In genomic region chr5:115341314-115342165, GRCm38 (mm10) we compare ENCODE assay signal across 8 mouse cellular contexts. TPM values are rescaled to one million over a fixed set of nuclear protein-coding genes. Genes with fewer than 3 reads are reported as not detected.
DNase-seq lines count a peak whose midpoint lies in the region; ATAC-seq and TF ChIP-seq lines count a peak whose summit lies in the region.

No protein-coding gene starts in this region.

- no peak overlapping the region for H3K27ac ChIP-seq in kidney, embryonic 16.5 days (ENCODE audit: low read length)
- H3K27ac ChIP-seq in cortical plate, adult 2 months (ENCODE audit: insufficient read depth, low read length) = no peak overlapping the region; the same call in 1 of the 2 replicates
- H3K27ac ChIP-seq in midbrain, postnatal 0 days (ENCODE audit: low read depth, low read length) = peak overlapping the region; percentile 81

- TF ChIP-seq CTCF in cortical plate, adult 2 months (IDR thresholded peaks at IDR 0.05; ENCODE audit: extremely low read depth, insufficient read depth, low read length) = no peak
- no peak for TF ChIP-seq CTCF in midbrain, postnatal 0 days (IDR thresholded peaks at IDR 0.05)

- 10% methylated on average over 36 of the region's 36 CpGs for WGBS in kidney, embryonic 16.5 days
- 12% methylated on average over 36 of the region's 36 CpGs for WGBS in midbrain, postnatal 0 days

- no peaks in the 10 kb centered on the region for H3K9me3 ChIP-seq in kidney, embryonic 16.5 days (ENCODE audit: low read length)
- no peaks in the 10 kb centered on the region for H3K9me3 ChIP-seq in midbrain, postnatal 0 days (ENCODE audit: low read length)

- no peaks in the 10 kb centered on the region for H3K27me3 ChIP-seq in kidney, embryonic 16.5 days (ENCODE audit: insufficient read depth, low read length)
- H3K27me3 ChIP-seq in midbrain, postnatal 0 days (ENCODE audit: insufficient read depth, low read length) = no peaks in the 10 kb centered on the region

- no peak for DNase-seq in kidney, adult 18-20 months
- no peak for DNase-seq in midbrain, postnatal 0 days (ENCODE audit: low spot score)
- no peak for DNase-seq in spleen, postnatal 14 days (ENCODE audit: low spot score in 2 of 2)
- no peak for DNase-seq in frontal cortex, postnatal 36 days (ENCODE audit: low spot score in 2 of 2)
- DNase-seq in right cerebral cortex, adult 2 months (ENCODE audit: low spot score in 2 of 2) = no peak

- H3K4me1 ChIP-seq in kidney, embryonic 16.5 days (ENCODE audit: insufficient read depth, low read length) = peaks cover 13% of the 10 kb centered on the region
- peaks cover 6% of the 10 kb centered on the region; the same call in 1 of the 2 replicates for H3K4me1 ChIP-seq in cortical plate, adult 2 months (ENCODE audit: control insufficient read depth, insufficient read depth, low read length)
- peaks cover 5% of the 10 kb centered on the region for H3K4me1 ChIP-seq in midbrain, postnatal 0 days (ENCODE audit: insufficient read depth, low read length)

- H3K36me3 ChIP-seq in kidney, embryonic 16.5 days (ENCODE audit: insufficient read depth, low read length) = peaks cover 37% of the 10 kb centered on the region
- H3K36me3 ChIP-seq in midbrain, postnatal 0 days (ENCODE audit: insufficient read depth, low read length) = peaks cover 28% of the 10 kb centered on the region

- peak overlapping the region; percentile 93 for H3K4me3 ChIP-seq in kidney, embryonic 16.5 days (ENCODE audit: low read length)
- peak overlapping the region; percentile 95 for H3K4me3 ChIP-seq in cortical plate, adult 2 months (ENCODE audit: insufficient read depth, low read length)
- H3K4me3 ChIP-seq in midbrain, postnatal 0 days (ENCODE audit: low read depth, low read length) = peak overlapping the region; percentile 90

- no peak for TF ChIP-seq POLR2A in cortical plate, adult 2 months (IDR thresholded peaks at IDR 0.05; ENCODE audit: extremely low read depth, insufficient read depth, low read length)

- ATAC-seq in kidney, embryonic 16.5 days (ENCODE audit: low FRiP score, low TSS enrichment) = no peak
- peak; percentile 44 for ATAC-seq in inflammation-experienced regulatory T-cells, adult 6 months
- ATAC-seq in midbrain, postnatal 0 days (ENCODE audit: low FRiP score) = no peak

- peak overlapping the region; percentile 91 for H3K9ac ChIP-seq in kidney, embryonic 16.5 days (replicated peaks; ENCODE audit: low read length)
- peak overlapping the region; percentile 90 for H3K9ac ChIP-seq in midbrain, postnatal 0 days (replicated peaks; ENCODE audit: low read length, poor library complexity, severe bottlenecking)

- H3K4me2 ChIP-seq in kidney, embryonic 16.5 days (replicated peaks; ENCODE audit: low read depth, low read length) = peak overlapping the region; percentile 77
- peak overlapping the region; percentile 69 for H3K4me2 ChIP-seq in midbrain, postnatal 0 days (ENCODE audit: low read depth, low read length, poor library complexity, severe bottlenecking)

RNA-seq across cellular contexts. Expression of gene Triap1, which starts 0.5 kb away (rescaled TPM):
- 56.3 and 58.5 TPM in 2 replicates for polyA plus RNA-seq in kidney, embryonic 16.5 days (2015; fragmentation: Nextera tagmentation; extraction: Ambion mirVana)
- polyA plus RNA-seq in cortical plate, adult 2 months (2012; rRNA removed) = 26.3 and 27.8 TPM in 2 replicates
- 10 to 100 TPM; 40.3 to 56.5 (median 51.5) TPM for polyA plus RNA-seq in inflammation-experienced regulatory T-cells, adult 6 months (2017; shearing (Covaris generic))
- 10.7 and 16.9 TPM in 2 replicates for total RNA-seq in midbrain, postnatal 0 days (2014; rRNA removed)
- 53.8 and 54.5 TPM in 2 replicates for polyA plus RNA-seq in midbrain, postnatal 0 days (2015; fragmentation: Nextera tagmentation; extraction: Ambion mirVana)

RNA-seq across cellular contexts. Expression of gene Gatc, which starts 0.6 kb away (rescaled TPM):
- polyA plus RNA-seq in kidney, embryonic 16.5 days (2015; fragmentation: Nextera tagmentation; extraction: Ambion mirVana) = 25.2 and 32.0 TPM in 2 replicates
- 28.8 and 31.1 TPM in 2 replicates for polyA plus RNA-seq in cortical plate, adult 2 months (2012; rRNA removed)
- polyA plus RNA-seq in inflammation-experienced regulatory T-cells, adult 6 months (2017; shearing (Covaris generic)) = 10 to 100 TPM; 10.7 to 12.5 (median 11.3) TPM
- 17.6 and 27.8 TPM in 2 replicates for total RNA-seq in midbrain, postnatal 0 days (2014; rRNA removed)
- 39.2 and 42.4 TPM in 2 replicates for polyA plus RNA-seq in midbrain, postnatal 0 days (2015; fragmentation: Nextera tagmentation; extraction: Ambion mirVana)

RNA-seq across cellular contexts. Expression of gene Cox6a1, which starts 7.2 kb away (rescaled TPM):
- 1,046 and 1,071 TPM in 2 replicates for polyA plus RNA-seq in kidney, embryonic 16.5 days (2015; fragmentation: Nextera tagmentation; extraction: Ambion mirVana)
- 2,613 and 2,894 TPM in 2 replicates for polyA plus RNA-seq in cortical plate, adult 2 months (2012; rRNA removed)
- polyA plus RNA-seq in inflammation-experienced regulatory T-cells, adult 6 months (2017; shearing (Covaris generic)) = 100 to 1,000 TPM; 550 to 644 (median 560) TPM
- 1,189 and 1,342 TPM in 2 replicates for total RNA-seq in midbrain, postnatal 0 days (2014; rRNA removed)
- 1,504 and 1,624 TPM in 2 replicates for polyA plus RNA-seq in midbrain, postnatal 0 days (2015; fragmentation: Nextera tagmentation; extraction: Ambion mirVana)

RNA-seq across cellular contexts. Expression of gene Srsf9, which starts 14.6 kb away (rescaled TPM):
- 208 and 258 TPM in 2 replicates for polyA plus RNA-seq in kidney, embryonic 16.5 days (2015; fragmentation: Nextera tagmentation; extraction: Ambion mirVana)
- 53.5 and 61.0 TPM in 2 replicates for polyA plus RNA-seq in cortical plate, adult 2 months (2012; rRNA removed)
- polyA plus RNA-seq in inflammation-experienced regulatory T-cells, adult 6 months (2017; shearing (Covaris generic)) = 10 to 100 TPM; 15.7 to 26.8 (median 26.5) TPM
- total RNA-seq in midbrain, postnatal 0 days (2014; rRNA removed) = 44.1 and 45.5 TPM in 2 replicates
- 88.0 and 93.8 TPM in 2 replicates for polyA plus RNA-seq in midbrain, postnatal 0 days (2015; fragmentation: Nextera tagmentation; extraction: Ambion mirVana)

RNA-seq across cellular contexts. Expression of gene Dynll1, which starts 40.7 kb away (rescaled TPM):
- polyA plus RNA-seq in kidney, embryonic 16.5 days (2015; fragmentation: Nextera tagmentation; extraction: Ambion mirVana) = 1,559 and 1,634 TPM in 2 replicates
- 753 and 867 TPM in 2 replicates for polyA plus RNA-seq in cortical plate, adult 2 months (2012; rRNA removed)
- 100 to 1,000 TPM; 360 to 571 (median 381) TPM for polyA plus RNA-seq in inflammation-experienced regulatory T-cells, adult 6 months (2017; shearing (Covaris generic))
- 196 and 214 TPM in 2 replicates for total RNA-seq in midbrain, postnatal 0 days (2014; rRNA removed)
- 893 and 930 TPM in 2 replicates for polyA plus RNA-seq in midbrain, postnatal 0 days (2015; fragmentation: Nextera tagmentation; extraction: Ambion mirVana)
